Mouse (Mus musculus): ENCODE results near the gene Dlg2. TPM values are rescaled to one million over a fixed set of nuclear protein-coding genes. Genes with fewer than 3 reads are reported as not detected.

Dlg2 gene
- polyA plus RNA-seq, 1 experiment from 2014 or later = 2.3 TPM

DNA sequence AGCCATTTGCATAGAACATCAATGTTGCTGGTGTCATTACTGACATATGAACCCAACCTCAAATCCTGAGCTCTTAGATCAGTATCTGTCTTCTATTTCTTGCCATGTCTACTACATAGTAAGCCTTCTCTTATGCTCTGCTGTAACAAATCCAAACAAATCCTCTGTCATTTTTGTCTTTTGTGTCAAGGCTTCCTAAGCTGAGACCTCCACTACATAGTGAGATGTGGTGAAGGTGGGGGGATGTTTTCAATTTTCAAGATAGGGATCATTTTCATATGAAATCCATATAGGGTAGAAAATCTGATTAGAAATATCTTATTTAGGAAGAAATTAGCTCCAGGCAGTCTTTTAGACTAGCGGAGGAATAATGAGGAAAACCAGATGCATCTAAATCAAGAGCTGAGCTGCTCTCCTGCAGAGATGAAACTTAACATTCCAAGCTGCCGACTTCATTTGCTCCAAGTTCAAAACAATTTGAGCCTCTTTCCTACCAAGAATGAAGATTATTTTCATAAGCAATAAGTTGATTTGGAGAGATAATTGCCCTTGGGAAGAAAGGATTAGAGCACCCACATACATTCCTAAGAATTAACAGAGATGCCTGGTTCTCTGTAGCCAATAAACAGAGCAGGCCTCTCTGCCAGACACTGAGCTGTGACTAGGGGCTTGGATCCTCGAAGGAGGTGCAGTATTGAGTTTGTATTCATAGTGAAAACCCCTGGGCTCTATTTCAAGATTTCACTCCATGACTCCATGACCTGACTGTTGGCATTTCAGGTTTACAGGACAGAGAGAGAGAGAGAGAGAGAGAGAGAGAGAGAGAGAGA, 2009.6 kb downstream of the Dlg2 start:
- H3K4me1 ChIP-seq (replicated peaks) = 0 out of 2 replicates have a peak, but pooled peaks cover 3% of the 10 kb centered on the region
- H3K4me3 ChIP-seq (replicated peaks) = no peak overlapping the region
- 40% methylated on average over 3 of the region's 3 CpGs for WGBS
- H3K36me3 ChIP-seq = no peaks in the 10 kb centered on the region
- no peak for ATAC-seq (ENCODE audit: insufficient number of reproducible peaks, insufficient read depth, low FRiP score, low TSS enrichment, low read depth)
- H3K4me2 ChIP-seq = no peak overlapping the region
- H3K27ac ChIP-seq = no peak overlapping the region
- H3K9ac ChIP-seq (replicated peaks) = no peak overlapping the region
- H3K27me3 ChIP-seq = no peaks in the 10 kb centered on the region
- H3K9me3 ChIP-seq = no peaks in the 10 kb centered on the region

DNA sequence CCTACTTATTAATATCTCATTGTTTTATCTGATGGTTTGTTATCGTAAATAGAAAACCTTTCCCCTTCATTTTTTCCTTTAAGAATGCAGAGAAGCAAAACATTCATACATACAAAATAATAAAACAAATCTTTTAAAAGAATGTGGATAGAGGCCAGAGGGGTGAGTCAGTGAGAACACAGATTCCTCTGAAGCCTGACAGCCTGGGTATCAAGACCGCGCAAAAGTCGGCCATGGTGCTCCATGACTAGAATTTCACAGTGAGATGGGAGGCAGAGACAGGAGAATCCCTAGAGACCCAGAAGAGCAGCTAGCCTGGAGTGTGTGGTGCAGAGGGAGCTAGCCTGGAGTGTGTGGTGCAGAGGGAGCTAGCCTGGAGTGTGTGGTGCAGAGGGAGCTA, 2010.4 kb downstream of the Dlg2 start:
- no peak for ATAC-seq (ENCODE audit: insufficient number of reproducible peaks, insufficient read depth, low FRiP score, low TSS enrichment, low read depth)
- no peaks in the 10 kb centered on the region for H3K9me3 ChIP-seq
- H3K4me3 ChIP-seq (replicated peaks) = no peak overlapping the region
- H3K4me2 ChIP-seq = no peak overlapping the region
- no peaks in the 10 kb centered on the region for H3K36me3 ChIP-seq
- WGBS = 95% methylated on average over 4 of the region's 4 CpGs
- H3K27ac ChIP-seq = no peak overlapping the region
- H3K4me1 ChIP-seq (replicated peaks) = 0 out of 2 replicates have a peak, but pooled peaks cover 3% of the 10 kb centered on the region
- H3K27me3 ChIP-seq = no peaks in the 10 kb centered on the region
- no peak overlapping the region for H3K9ac ChIP-seq (replicated peaks)

DNA sequence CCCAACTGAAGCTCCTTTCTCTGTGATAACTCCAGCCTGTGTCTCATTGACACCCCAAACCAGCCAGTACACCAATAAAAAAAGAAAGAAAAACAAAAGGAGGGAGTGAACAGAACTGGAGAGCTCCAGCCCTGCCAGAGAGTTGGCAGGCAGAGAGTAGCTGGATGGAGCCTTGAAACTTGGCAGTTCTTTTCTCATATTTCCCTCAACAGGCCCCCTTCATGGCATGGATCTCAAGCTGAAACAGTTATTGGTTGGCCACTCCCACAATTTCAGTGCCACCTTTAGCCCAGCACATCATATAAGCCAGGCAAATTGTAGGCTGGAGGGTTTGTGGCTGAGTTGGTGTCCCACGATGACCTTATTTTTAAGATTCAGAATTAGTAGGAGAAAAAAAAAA, 2015.8 kb downstream of the Dlg2 start:
- no peak for ATAC-seq (ENCODE audit: insufficient number of reproducible peaks, insufficient read depth, low FRiP score, low TSS enrichment, low read depth)
- H3K36me3 ChIP-seq = no peaks in the 10 kb centered on the region
- H3K27ac ChIP-seq = no peak overlapping the region
- no peak overlapping the region for H3K4me3 ChIP-seq (replicated peaks)
- no peak overlapping the region for H3K9ac ChIP-seq (replicated peaks)
- H3K4me2 ChIP-seq = no peak overlapping the region
- no peaks in the 10 kb centered on the region for H3K9me3 ChIP-seq
- 92% methylated on average over 1 of the region's 1 CpGs for WGBS
- H3K4me1 ChIP-seq (replicated peaks) = no peaks in the 10 kb centered on the region
- H3K27me3 ChIP-seq = no peaks in the 10 kb centered on the region

GRCm38 (mm10) chr7:92493521-92493920, 2017.0 kb downstream of the Dlg2 start:
- H3K4me1 ChIP-seq (replicated peaks) = no peaks in the 10 kb centered on the region
- no peak overlapping the region for H3K4me3 ChIP-seq (replicated peaks)
- 77% methylated on average over 2 of the region's 2 CpGs for WGBS
- H3K36me3 ChIP-seq = no peaks in the 10 kb centered on the region
- no peak overlapping the region for H3K9ac ChIP-seq (replicated peaks)
- H3K27me3 ChIP-seq = no peaks in the 10 kb centered on the region
- no peak overlapping the region for H3K4me2 ChIP-seq
- H3K27ac ChIP-seq = no peak overlapping the region
- ATAC-seq (ENCODE audit: insufficient number of reproducible peaks, insufficient read depth, low FRiP score, low TSS enrichment, low read depth) = no peak
- no peaks in the 10 kb centered on the region for H3K9me3 ChIP-seq

Other genes with a start within 250 kb of the Dlg2 start
- gene Ccdc83, start 210.9 kb upstream of the Dlg2 start, polyA plus RNA-seq (2016; fragmentation: Nextera tagmentation; extraction: Ambion mirVana) = not detected in 2 replicates
- gene Sytl2, start 174.4 kb upstream of the Dlg2 start, polyA plus RNA-seq (2016; fragmentation: Nextera tagmentation; extraction: Ambion mirVana) = 8.9 and 10.9 TPM in 2 replicates
- gene Ccdc89, start 50.1 kb upstream of the Dlg2 start, polyA plus RNA-seq (2016; fragmentation: Nextera tagmentation; extraction: Ambion mirVana) = 2.4 and 2.8 TPM in 2 replicates
- 59.5 and 59.8 TPM in 2 replicates for gene Crebzf, start 33.9 kb upstream of the Dlg2 start, polyA plus RNA-seq (2016; fragmentation: Nextera tagmentation; extraction: Ambion mirVana)
- gene Tmem126a, start 19.4 kb upstream of the Dlg2 start, polyA plus RNA-seq (2016; fragmentation: Nextera tagmentation; extraction: Ambion mirVana) = 114 TPM in 2 replicates
- gene Tmem126b, start 671 bp upstream of the Dlg2 start, polyA plus RNA-seq (2016; fragmentation: Nextera tagmentation; extraction: Ambion mirVana) = 37.1 and 39.4 TPM in 2 replicates